Comparison of ENCODE assay signal across 9 mouse cellular contexts in the genomic region with DNA sequence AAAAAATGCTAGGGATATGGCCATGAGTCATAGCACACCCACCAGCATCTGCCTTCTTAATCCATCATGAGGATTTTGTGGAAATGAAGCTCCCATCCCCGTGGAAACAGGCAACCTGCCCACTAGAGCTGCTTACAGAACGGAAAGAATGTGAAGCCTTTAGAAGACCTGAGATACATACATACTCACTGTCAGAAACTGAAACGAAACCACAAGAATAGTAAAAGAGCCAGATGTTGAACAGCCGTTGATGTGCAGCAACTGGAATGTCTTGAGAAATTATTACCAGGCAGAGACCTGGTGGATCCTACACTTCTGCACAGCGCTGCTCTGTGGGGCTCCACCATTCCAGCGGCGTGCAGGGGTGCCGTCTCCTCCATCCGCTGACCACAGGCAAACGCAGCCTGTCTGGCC.
DNase-seq lines count a peak whose midpoint lies in the region; ATAC-seq and TF ChIP-seq lines count a peak whose summit lies in the region.
"Had no signal": no experiment of that assay in that cellular context is flagged by ENCODE, and none has a peak within 500 bp of the region (broad histone marks: within the 10 kb centered on the region; RNA-seq: fewer than 3 reads in every experiment).

No protein-coding gene starts in this region.

- TF ChIP-seq POLR2A in CH12.LX (IDR thresholded peaks at IDR 0.05; ENCODE audit: low read depth, low read length) = no peak

- H3K79me2 ChIP-seq in CH12.LX (replicated peaks; ENCODE audit: control insufficient read depth, extremely low read depth, insufficient read depth, poor library complexity, severe bottlenecking) = no peaks in the 10 kb centered on the region

- intact Hi-C loops in gastrocnemius, adult 2 months (cut with DNase I) = no loop called here

- in situ Hi-C loops in CH12.LX (cut with MboI; ENCODE audit: low pct_ligation_motif_present, low pct_unique_long_range_greater_than_20kb, low sequenced_read_pairs) = no loop called here

- no peak for TF ChIP-seq EP300 in CH12.LX (IDR thresholded peaks at IDR 0.05; ENCODE audit: low read length)

- H3K27ac ChIP-seq in gastrocnemius, adult 2 months = peak overlapping the region; percentile 20; the same call in 1 of the 2 replicates
- no peak overlapping the region for H3K27ac ChIP-seq in CH12.LX (ENCODE audit: insufficient read depth, low read depth)
- no peak overlapping the region for H3K27ac ChIP-seq in intestine, postnatal 0 days (ENCODE audit: low read depth, low read length)
- H3K27ac ChIP-seq in midbrain, embryonic 15.5 days = no peak overlapping the region
- H3K27ac ChIP-seq: embryonic facial prominence, embryonic 12.5 days had no signal

- DNase-seq in gastrocnemius, adult 2 months = no peak
- DNase-seq in gastrocnemius, adult 8-10 months (ENCODE audit: low spot score in 2 of 2) = no peak
- no peak for DNase-seq in CH12.LX (ENCODE audit: extremely low read depth)
- DNase-seq in B cell, adult 2 months = no peak
- DNase-seq in kidney, adult 18-20 months = no peak

- no peaks in the 10 kb centered on the region for H3K27me3 ChIP-seq in CH12.LX (replicated peaks)
- no peaks in the 10 kb centered on the region for H3K27me3 ChIP-seq in intestine, postnatal 0 days (replicated peaks; ENCODE audit: control insufficient read depth, insufficient read depth, low read length)
- no peaks in the 10 kb centered on the region for H3K27me3 ChIP-seq in midbrain, embryonic 15.5 days (replicated peaks)
- H3K27me3 ChIP-seq: embryonic facial prominence, embryonic 12.5 days had no signal

- WGBS in intestine, postnatal 0 days = 57% methylated on average over 10 of the region's 10 CpGs
- 85% methylated on average over 10 of the region's 10 CpGs for WGBS in midbrain, embryonic 15.5 days

- TF ChIP-seq CTCF in gastrocnemius, adult 2 months (IDR thresholded peaks at IDR 0.05) = no peak
- no peak for TF ChIP-seq CTCF in CH12.LX (conservative IDR thresholded peaks at IDR 0.05 in 1 of 2, IDR thresholded peaks at IDR 0.05 in 1 of 2; ENCODE audit: low read depth in 2 of 2, low read length in 2 of 2)
- TF ChIP-seq CTCF in intestine, postnatal 0 days (IDR thresholded peaks at IDR 0.05; ENCODE audit: low read depth) = no peak

- peak overlapping the region; percentile 46 for H3K4me3 ChIP-seq in gastrocnemius, adult 2 months
- peak overlapping the region in 2 of 3 experiments; percentile 2 to 16 for H3K4me3 ChIP-seq in CH12.LX (replicated peaks in 1 of 3; ENCODE audit: low read depth in 2 of 3, low read length in 2 of 3, poor library complexity in 1 of 3)
- H3K4me3 ChIP-seq in intestine, postnatal 0 days (ENCODE audit: low read depth, low read length) = peak overlapping the region; percentile 9; the same call in 1 of the 2 replicates
- no peak overlapping the region for H3K4me3 ChIP-seq in midbrain, embryonic 15.5 days
- H3K4me3 ChIP-seq: embryonic facial prominence, embryonic 12.5 days had no signal

- H3K9me3 ChIP-seq in CH12.LX (replicated peaks; ENCODE audit: low read length) = no peaks in the 10 kb centered on the region
- no peaks in the 10 kb centered on the region for H3K9me3 ChIP-seq in intestine, postnatal 0 days (ENCODE audit: control insufficient read depth)
- no peaks in the 10 kb centered on the region for H3K9me3 ChIP-seq in midbrain, embryonic 15.5 days
- H3K9me3 ChIP-seq: embryonic facial prominence, embryonic 12.5 days had no signal

- dilution Hi-C loops in CH12.LX (cut with MboI; ENCODE audit: extremely low pct_ligation_motif_present, extremely low pct_unique_long_range_greater_than_20kb, low sequenced_read_pairs) = no loop called here

- H3K4me1 ChIP-seq in CH12.LX (ENCODE audit: control insufficient read depth in 1 of 2, insufficient read depth in 2 of 2) = peaks cover 8 to 20% of the 10 kb centered on the region in 2 experiments
- H3K4me1 ChIP-seq in intestine, postnatal 0 days (replicated peaks; ENCODE audit: control insufficient read depth, insufficient read depth, low read length) = no peaks in the 10 kb centered on the region
- H3K4me1 ChIP-seq in midbrain, embryonic 15.5 days = no peaks in the 10 kb centered on the region

- no peaks in the 10 kb centered on the region for H3K36me3 ChIP-seq in CH12.LX (replicated peaks in 1 of 2; ENCODE audit: control insufficient read depth in 1 of 2, insufficient read depth in 1 of 2, low read length in 1 of 2)
- H3K36me3 ChIP-seq in intestine, postnatal 0 days (ENCODE audit: control insufficient read depth, insufficient read depth) = no peaks in the 10 kb centered on the region
- no peaks in the 10 kb centered on the region for H3K36me3 ChIP-seq in midbrain, embryonic 15.5 days (replicated peaks)
- H3K36me3 ChIP-seq: embryonic facial prominence, embryonic 12.5 days had no signal

- no peak for TF ChIP-seq RAD21 in CH12.LX (IDR thresholded peaks at IDR 0.05; ENCODE audit: low read depth, low read length)

- no peak for ATAC-seq in intestine, postnatal 0 days
- ATAC-seq in megakaryocyte, adult 5-6 weeks (ENCODE audit: poor library complexity, severe bottlenecking) = peak; percentile 33; the same call in 1 of the 2 replicates
- ATAC-seq in midbrain, embryonic 15.5 days (replicated peaks) = no peak

- H3K4me2 ChIP-seq in CH12.LX (ENCODE audit: insufficient read depth, low read depth, poor library complexity, severe bottlenecking) = peak overlapping the region; percentile 14
- peak overlapping the region; percentile 27; the same call in 1 of the 2 replicates for H3K4me2 ChIP-seq in intestine, postnatal 0 days (replicated peaks; ENCODE audit: low read depth)
- no peak overlapping the region for H3K4me2 ChIP-seq in midbrain, embryonic 15.5 days
- H3K4me2 ChIP-seq: embryonic facial prominence, embryonic 12.5 days had no signal

- H3K9ac ChIP-seq in CH12.LX (ENCODE audit: insufficient read depth, low read depth) = no peak overlapping the region
- no peak overlapping the region for H3K9ac ChIP-seq in intestine, postnatal 0 days (ENCODE audit: low read depth, low read length)
- no peak overlapping the region for H3K9ac ChIP-seq in midbrain, embryonic 15.5 days
- H3K9ac ChIP-seq: embryonic facial prominence, embryonic 12.5 days had no signal

TF ChIP-seq in CH12.LX, 34 proteins besides CTCF, POLR2A, EP300 and RAD21:
- TF ChIP-seq RCOR1 (conservative IDR thresholded peaks at IDR 0.05; ENCODE audit: low read depth, low read length) = no peak
- no peak for TF ChIP-seq UBTF (IDR thresholded peaks at IDR 0.05; ENCODE audit: low read depth, low read length)
- no peak for TF ChIP-seq MEF2A (IDR thresholded peaks at IDR 0.05; ENCODE audit: borderline replicate concordance, low read depth, low read length)
- no peak for TF ChIP-seq MYC (IDR thresholded peaks at IDR 0.05; ENCODE audit: low read depth, low read length)
- no peak for TF ChIP-seq IRF4 (IDR thresholded peaks at IDR 0.05; ENCODE audit: low read depth, low read length)
- no peak for TF ChIP-seq ZC3H11A (IDR thresholded peaks at IDR 0.05; ENCODE audit: low read depth, low read length)
TF ChIP-seq in CH12.LX: peak in this region for 0.
